Mouse (Mus musculus) olfactory bulb, adult 2 months (tissue): ENCODE measurements around the gene Slc6a5.

Experiments used
- CTCF ChIP-seq: fragments of 200-500 bp; IDR thresholded peaks from 2 replicates; pipeline ENCODE4 v1.5.1; 2012; ENCODE audit warnings: low read depth, mild to moderate bottlenecking, low read length, moderate library complexity; ENCODE audit not compliant: insufficient read depth
- POLR2A ChIP-seq: fragments of 200-500 bp; IDR thresholded peaks from 2 replicates; pipeline ENCODE4 v1.6.1; 2012; ENCODE audit warnings: mild to moderate bottlenecking, low read depth, low read length, moderate library complexity; ENCODE audit not compliant: insufficient read depth

GRCm38 (mm10) chr7:49915471-49915870, 5.5 kb downstream of the Slc6a5 start:
- no peak for TF ChIP-seq POLR2A
- no peak for TF ChIP-seq CTCF
